Mouse (Mus musculus) megakaryocyte, embryonic 14.5 days (primary cell): ENCODE data around the gene Uxt.

ENCODE experiments used
- FLI1 ChIP-seq: IDR thresholded peaks from 2 replicates; pipeline ENCODE4 v1.6.1; 2012; ENCODE audit warnings: low read length, inconsistent platforms, mixed read lengths
- GATA1 ChIP-seq: IDR thresholded peaks from 3 replicates; pipeline ENCODE4 v1.6.1; 2012; ENCODE audit warnings: mixed read lengths, low read length, inconsistent platforms, borderline replicate concordance

DNA sequence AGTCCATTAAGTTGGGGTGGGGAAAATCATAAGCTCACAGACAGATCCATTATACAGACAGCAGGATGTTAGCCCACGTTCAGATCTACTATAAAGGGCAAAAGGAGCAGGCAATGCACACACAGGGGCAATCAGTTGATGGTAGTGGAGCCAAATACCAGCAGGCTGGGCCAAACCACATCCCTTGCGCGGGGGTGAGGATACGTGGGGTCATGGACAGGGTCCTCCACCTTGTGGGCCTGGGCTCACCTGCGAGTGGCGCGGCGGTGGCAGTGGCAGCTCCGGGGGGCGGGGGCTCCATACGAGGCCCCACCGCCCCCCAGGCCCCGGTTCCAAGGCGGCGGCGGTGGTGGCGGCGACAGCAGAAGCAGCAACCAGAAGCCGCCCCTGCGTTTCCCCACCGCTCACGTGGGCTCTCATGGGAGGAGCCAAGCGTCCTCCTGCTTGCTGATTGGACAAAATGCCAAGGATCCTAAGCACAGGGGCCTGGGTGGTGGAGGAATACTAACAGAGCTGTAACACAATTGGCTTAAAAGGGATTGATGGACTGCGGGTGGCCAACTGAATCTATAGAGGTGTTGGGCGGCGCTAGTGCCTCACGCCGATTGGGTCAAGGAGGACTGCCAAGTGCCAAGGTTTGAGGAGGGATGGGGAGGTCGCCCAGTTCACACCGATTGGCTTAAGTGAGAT is 11.5 kb downstream of the Uxt start, which contains the start of gene Elk1:
- TF ChIP-seq GATA1 = no peak
- no peak for TF ChIP-seq FLI1
